Mouse (Mus musculus): ENCODE results near the gene Glmp. TPM values are rescaled to one million over a fixed set of nuclear protein-coding genes. Genes with fewer than 3 reads are reported as not detected.
"Not testable (repeated sequence)": the region's sequence is repeated elsewhere in the genome, so short reads cannot be mapped to it uniquely, and the experiment has no call there.

Glmp gene
- total RNA-seq, 2 experiments from 2014 or later: 5.9 to 11.1 TPM

GRCm38 (mm10) chr3:88368511-88368910 lies 43.7 kb downstream of the Glmp start:
- not testable (repeated sequence) for ATAC-seq (replicated peaks; ENCODE audit: low FRiP score, poor library complexity, severe bottlenecking)

- not testable (repeated sequence) for ATAC-seq (replicated peaks; ENCODE audit: low FRiP score, poor library complexity, severe bottlenecking)
These were observed 47.8 kb downstream of the Glmp start, which contains the start of gene Bglap3 for GRCm38 (mm10) chr3:88372643-88373042. TSS of gene Bglap3 (minus strand) at chr3:88372743.

- peak; percentile 80 for ATAC-seq (replicated peaks; ENCODE audit: low FRiP score, poor library complexity, severe bottlenecking)
These were observed 51.2 kb downstream of the Glmp start for GRCm38 (mm10) chr3:88375750-88376626.

GRCm38 (mm10) chr3:88376644-88377043 lies 51.8 kb downstream of the Glmp start:
- not testable (repeated sequence) for ATAC-seq (replicated peaks; ENCODE audit: low FRiP score, poor library complexity, severe bottlenecking)

- not testable (repeated sequence) for ATAC-seq (replicated peaks; ENCODE audit: low FRiP score, poor library complexity, severe bottlenecking)
These were observed 53.8 kb downstream of the Glmp start, which contains the start of gene Bglap2 for GRCm38 (mm10) chr3:88378599-88378998. TSS of gene Bglap2 (minus strand) at chr3:88378699.

Other genes starting within 250 kb of the Glmp start
- not detected in 2 replicates for gene Ttc24, start 246.7 kb upstream of the Glmp start, total RNA-seq (2015; ENCODE audit: low replicate concordance)
- gene Ttc24, start 246.7 kb upstream of the Glmp start, total RNA-seq (2017; ENCODE audit: low replicate concordance): not detected in 2 replicates
- 6.5 and 6.7 TPM in 2 replicates for gene Iqgap3, start 243.1 kb upstream of the Glmp start, total RNA-seq (2015; ENCODE audit: low replicate concordance)
- gene Iqgap3, start 243.1 kb upstream of the Glmp start, total RNA-seq (2017; ENCODE audit: low replicate concordance): 6.8 and 25.6 TPM in 2 replicates
- gene Mef2d, start 182.7 kb upstream of the Glmp start, total RNA-seq (2015; ENCODE audit: low replicate concordance): 38.2 and 38.7 TPM in 2 replicates
- 11.3 and 19.8 TPM in 2 replicates for gene Mef2d, start 182.7 kb upstream of the Glmp start, total RNA-seq (2017; ENCODE audit: low replicate concordance)
- not detected in 2 replicates for gene Rhbg, start 70.3 kb upstream of the Glmp start, total RNA-seq (2015; ENCODE audit: low replicate concordance)
- gene Rhbg, start 70.3 kb upstream of the Glmp start, total RNA-seq (2017; ENCODE audit: low replicate concordance): not detected in 2 replicates
- not detected in 2 replicates for gene Gm38392, start 37.8 kb upstream of the Glmp start, total RNA-seq (2015; ENCODE audit: low replicate concordance)
- gene Gm38392, start 37.8 kb upstream of the Glmp start, total RNA-seq (2017; ENCODE audit: low replicate concordance): not detected in 2 replicates
- gene Tsacc, start 28.0 kb upstream of the Glmp start, total RNA-seq (2015; ENCODE audit: low replicate concordance): 5.0 TPM in 1 of 2 replicates, not detected in the other
- gene Tsacc, start 28.0 kb upstream of the Glmp start, total RNA-seq (2017; ENCODE audit: low replicate concordance): not detected in 2 replicates
- gene Cct3, start 27.9 kb upstream of the Glmp start, total RNA-seq (2015; ENCODE audit: low replicate concordance): 97.4 and 178 TPM in 2 replicates
- gene Cct3, start 27.9 kb upstream of the Glmp start, total RNA-seq (2017; ENCODE audit: low replicate concordance): 48.6 and 66.1 TPM in 2 replicates
- gene Tmem79, start 11.1 kb downstream of the Glmp start, total RNA-seq (2015; ENCODE audit: low replicate concordance): not detected in 2 replicates
- 0.09 TPM in 1 of 2 replicates, not detected in the other for gene Tmem79, start 11.1 kb downstream of the Glmp start, total RNA-seq (2017; ENCODE audit: low replicate concordance)
- 28.1 and 29.5 TPM in 2 replicates for gene Smg5, start 11.2 kb downstream of the Glmp start, total RNA-seq (2015; ENCODE audit: low replicate concordance)
- gene Smg5, start 11.2 kb downstream of the Glmp start, total RNA-seq (2017; ENCODE audit: low replicate concordance): 45.1 and 58.0 TPM in 2 replicates
- 3.1 TPM in 1 of 2 replicates, not detected in the other for gene Paqr6, start 39.6 kb downstream of the Glmp start, total RNA-seq (2015; ENCODE audit: low replicate concordance)
- not detected in 2 replicates for gene Paqr6, start 39.6 kb downstream of the Glmp start, total RNA-seq (2017; ENCODE audit: low replicate concordance)
- gene Bglap3, start 47.7 kb downstream of the Glmp start, total RNA-seq (2015; ENCODE audit: low replicate concordance): not detected in 2 replicates
- gene Bglap3, start 47.7 kb downstream of the Glmp start, total RNA-seq (2017; ENCODE audit: low replicate concordance): not detected in 2 replicates
- gene Bglap2, start 53.7 kb downstream of the Glmp start, total RNA-seq (2015; ENCODE audit: low replicate concordance): not detected in 2 replicates
- gene Bglap2, start 53.7 kb downstream of the Glmp start, total RNA-seq (2017; ENCODE audit: low replicate concordance): not detected in 2 replicates
- gene Bglap, start 59.4 kb downstream of the Glmp start, total RNA-seq (2015; ENCODE audit: low replicate concordance): not detected in 2 replicates
- gene Bglap, start 59.4 kb downstream of the Glmp start, total RNA-seq (2017; ENCODE audit: low replicate concordance): not detected in 2 replicates
- 33.2 and 56.6 TPM in 2 replicates for gene Pmf1, start 85.3 kb downstream of the Glmp start, total RNA-seq (2015; ENCODE audit: low replicate concordance)
- gene Pmf1, start 85.3 kb downstream of the Glmp start, total RNA-seq (2017; ENCODE audit: low replicate concordance): 42.1 and 43.4 TPM in 2 replicates
- gene Slc25a44, start 100.1 kb downstream of the Glmp start, total RNA-seq (2015; ENCODE audit: low replicate concordance): 7.9 and 11.5 TPM in 2 replicates
- 13.7 and 20.2 TPM in 2 replicates for gene Slc25a44, start 100.1 kb downstream of the Glmp start, total RNA-seq (2017; ENCODE audit: low replicate concordance)
- gene Sema4a, start 136.2 kb downstream of the Glmp start, total RNA-seq (2015; ENCODE audit: low replicate concordance): 29.7 and 57.3 TPM in 2 replicates
- 9.8 and 20.7 TPM in 2 replicates for gene Sema4a, start 136.2 kb downstream of the Glmp start, total RNA-seq (2017; ENCODE audit: low replicate concordance)
- gene Lmna, start 184.9 kb downstream of the Glmp start, total RNA-seq (2015; ENCODE audit: low replicate concordance): 6.9 and 9.0 TPM in 2 replicates
- 45.6 and 52.7 TPM in 2 replicates for gene Lmna, start 184.9 kb downstream of the Glmp start, total RNA-seq (2017; ENCODE audit: low replicate concordance)
- 0.19 and 1.5 TPM in 2 replicates for gene Mex3a, start 207.4 kb downstream of the Glmp start, total RNA-seq (2015; ENCODE audit: low replicate concordance)
- gene Mex3a, start 207.4 kb downstream of the Glmp start, total RNA-seq (2017; ENCODE audit: low replicate concordance): 0.34 TPM in 1 of 2 replicates, not detected in the other
- gene Rab25, start 223.3 kb downstream of the Glmp start, total RNA-seq (2015; ENCODE audit: low replicate concordance): not detected in 2 replicates
- not detected in 2 replicates for gene Rab25, start 223.3 kb downstream of the Glmp start, total RNA-seq (2017; ENCODE audit: low replicate concordance)
- 4.2 and 8.6 TPM in 2 replicates for gene Lamtor2, start 228.1 kb downstream of the Glmp start, total RNA-seq (2015; ENCODE audit: low replicate concordance)
- 14.3 and 15.8 TPM in 2 replicates for gene Lamtor2, start 228.1 kb downstream of the Glmp start, total RNA-seq (2017; ENCODE audit: low replicate concordance)
- gene Ubqln4, start 228.7 kb downstream of the Glmp start, total RNA-seq (2015; ENCODE audit: low replicate concordance): 5.4 and 7.9 TPM in 2 replicates
- gene Ubqln4, start 228.7 kb downstream of the Glmp start, total RNA-seq (2017; ENCODE audit: low replicate concordance): 5.7 and 10.0 TPM in 2 replicates